Mouse (Mus musculus): ENCODE measurements around the gene Olfr67.

DNA sequence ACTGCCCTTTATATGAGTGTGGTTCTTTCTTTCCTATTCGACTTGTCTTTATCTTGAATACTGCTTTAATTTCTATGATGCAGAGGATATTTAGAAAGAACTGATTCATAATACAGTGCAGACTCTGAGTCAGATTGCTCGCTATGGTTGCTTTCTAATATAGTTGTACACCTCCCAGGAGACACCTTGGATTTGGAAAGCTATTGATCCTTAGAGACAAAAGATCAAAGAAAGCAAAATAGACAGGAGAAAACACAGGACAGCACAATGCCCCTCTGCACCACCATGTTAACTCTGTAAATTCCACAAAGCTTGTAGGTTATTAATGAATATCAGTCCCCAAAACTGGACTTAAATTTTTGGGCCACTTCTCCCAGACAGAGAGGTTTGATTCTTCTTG lies 46.8 kb downstream of the Olfr67 start, which contains the start of gene Olfr629:
- TF ChIP-seq CTCF (IDR thresholded peaks at IDR 0.05; ENCODE audit: low read depth) = no peak
- no peak for TF ChIP-seq EP300 (IDR thresholded peaks at IDR 0.05; ENCODE audit: low read depth)

Data from heart, postnatal 0 days (tissue).